Mouse (Mus musculus) hindbrain, postnatal 0 days (tissue): ENCODE results near the gene Selenov. TPM values are rescaled to one million over a fixed set of nuclear protein-coding genes. Genes with fewer than 3 reads are reported as not detected.

Experiments
- ATAC-seq: fragments of 200-750 bp; cut with Nextera tagmentation; 2 replicates; pipeline ENCODE4 v1.8.0; 2017; ENCODE audit warnings: mild to moderate bottlenecking, moderate TSS enrichment, moderate library complexity
- DNase-seq: peaks from one replicate; pipeline ENCODE4 v3.0.0-alpha.2; 2015; ENCODE audit warnings: low spot score
- H3K27ac ChIP-seq: fragments of 300-500 bp; sonication (generic); 2 replicates; pipeline ENCODE4 v1.5.1; 2014; ENCODE audit warnings: mild to moderate bottlenecking
- H3K27me3 ChIP-seq: fragments of 300-500 bp; sonication (generic); 2 replicates; pipeline ENCODE4 v1.6.1; 2014; ENCODE audit warnings: low read length, mixed read lengths; ENCODE audit not compliant: insufficient read depth
- H3K36me3 ChIP-seq: fragments of 300-500 bp; sonication (generic); 2 replicates; pipeline ENCODE4 v1.6.1; 2014; ENCODE audit warnings: low read length, mixed read lengths; ENCODE audit not compliant: insufficient read depth
- H3K4me1 ChIP-seq: fragments of 300-500 bp; sonication (generic); 2 replicates; pipeline ENCODE4 v1.6.1; 2014; ENCODE audit warnings: antibody characterized with exemption, low read length, mixed read lengths; ENCODE audit not compliant: insufficient read depth
- H3K4me2 ChIP-seq: fragments of 300-500 bp; sonication (generic); 2 replicates; pipeline ENCODE4 v1.6.1; 2014; ENCODE audit warnings: low read depth, mild to moderate bottlenecking, low read length, moderate library complexity, mixed read lengths
- H3K4me3 ChIP-seq: fragments of 300-500 bp; sonication (generic); 2 replicates; pipeline ENCODE4 v1.5.1; 2014; ENCODE audit warnings: low read length
- H3K9ac ChIP-seq: fragments of 300-500 bp; sonication (generic); replicated peaks from 2 replicates; pipeline ENCODE4 v1.6.1; 2014; ENCODE audit warnings: mild to moderate bottlenecking, low read length, moderate library complexity, mixed read lengths
- H3K9me3 ChIP-seq: fragments of 300-500 bp; sonication (generic); 2 replicates; pipeline ENCODE4 v1.6.1; 2016; ENCODE audit warnings: low read length, mixed read lengths
- CTCF ChIP-seq: IDR thresholded peaks from 2 replicates; pipeline ENCODE4 v1.5.1; 2016; ENCODE audit warnings: antibody characterized with exemption, control low read depth, low read depth
- WGBS: fragments of 180-500 bp; shearing (Covaris S2); extraction: QIAGEN DNeasy Blood & Tissue Kit; methylation state at CpG from one replicate; pipeline ENCODE4 v1.1.7; 2014; 5-methylcytosine and 5-hydroxymethylcytosine counted together
- polyA plus RNA-seq: library from polyadenylated mRNA; unstranded; fragments of >200 nt; fragmentation: Nextera tagmentation; extraction: Ambion mirVana; gene quantifications from 2 replicates; pipeline ENCODE4 v1.2.1, GENCODE M21; 2015
- total RNA-seq: library from RNA; depleted of rRNA; stranded (reverse); fragments of >200 nt; gene quantifications from 2 replicates; pipeline ENCODE4 v1.2.3, GENCODE M21; 2014

The Selenov gene
- total and polyA plus RNA-seq, 2 experiments from 2014 or later = 3.6 to 7.1 TPM

- no peaks in the 10 kb centered on the region for H3K9me3 ChIP-seq
- WGBS = 94% methylated on average over 12 of the region's 12 CpGs
- H3K27ac ChIP-seq = no peak overlapping the region
- no peak overlapping the region for H3K9ac ChIP-seq
- H3K4me3 ChIP-seq = no peak overlapping the region; the same call in 1 of the 2 replicates
- ATAC-seq = no peak
- TF ChIP-seq CTCF = peak; percentile 51
- H3K4me2 ChIP-seq = peak overlapping the region; percentile 80
- no peaks in the 10 kb centered on the region for H3K27me3 ChIP-seq
- peak; percentile 37 for DNase-seq
- peaks cover 3% of the 10 kb centered on the region; the same call in 1 of the 2 replicates for H3K36me3 ChIP-seq
- H3K4me1 ChIP-seq = no peaks in the 10 kb centered on the region
These were observed 21.6 kb downstream of the Selenov start for GRCm38 (mm10) chr7:28269355-28269754.

GRCm38 (mm10) chr7:28268576-28268975, 22.4 kb downstream of the Selenov start:
- 27% methylated on average over 16 of the region's 16 CpGs for WGBS
- Histone ChIP-seq H3K9me3 (no peaks in the 10 kb centered on the region), H3K4me3 (peak overlapping the region; percentile 92), H3K27ac (peak overlapping the region; percentile 95; the same call in 1 of the 2 replicates), H3K9ac (peak overlapping the region; percentile 99), H3K27me3 (no peaks in the 10 kb centered on the region), H3K36me3 (peaks cover 3% of the 10 kb centered on the region; the same call in 1 of the 2 replicates), H3K4me1 (no peaks in the 10 kb centered on the region), H3K4me2 (peak overlapping the region; percentile 80)
- DNase-seq (no peak), ATAC-seq (no peak)
- TF ChIP-seq CTCF = no peak

- H3K4me1 ChIP-seq = no peaks in the 10 kb centered on the region
These were observed 22.9 kb downstream of the Selenov start for GRCm38 (mm10) chr7:28268042-28268531.

GRCm38 (mm10) chr7:28267129-28268041, 23.6 kb downstream of the Selenov start, which contains the start of gene Eid2:
Gene Eid2 (plus strand): TSS chr7:28267881.
- ATAC-seq (peak; percentile 94), DNase-seq (peak; percentile 98)
- Histone ChIP-seq H3K27ac (peak within 1 kb of the TSS; percentile 95), H3K27me3 (no peaks in the 10 kb centered on the region), H3K9me3 (no peaks in the 10 kb centered on the region), H3K4me3 (peak within 1 kb of the TSS; percentile 92), H3K4me2 (peak within 1 kb of the TSS; percentile 80), H3K9ac (peak within 1 kb of the TSS; percentile 99), H3K4me1 (no peaks in the 10 kb centered on the region), H3K36me3 (no peaks in the 10 kb centered on the region)
- 0 out of 2 replicates have a peak, but pooled peaks have one; percentile 13 for TF ChIP-seq CTCF
- 9% methylated on average over 54 of the region's 57 CpGs for WGBS

More at GRCm38 (mm10) chr7:28268042-28268531, 22.9 kb downstream of the Selenov start:
- peak; percentile 79 for ATAC-seq
- Histone ChIP-seq H3K4me3 (peak overlapping the region; percentile 92), H3K9me3 (no peaks in the 10 kb centered on the region), H3K27ac (peak overlapping the region; percentile 95), H3K27me3 (no peaks in the 10 kb centered on the region), H3K9ac (peak overlapping the region; percentile 99), H3K36me3 (peaks cover 1% of the 10 kb centered on the region; the same call in 1 of the 2 replicates), H3K4me2 (peak overlapping the region; percentile 80)
- under 1% methylated on average over 47 of the region's 62 CpGs for WGBS
- TF ChIP-seq CTCF = no peak
- peak; percentile 53 for DNase-seq

GRCm38 (mm10) chr7:28265391-28265790, 25.6 kb downstream of the Selenov start:
- 86% methylated on average over 13 of the region's 13 CpGs for WGBS
- Histone ChIP-seq H3K4me3 (no peak overlapping the region), H3K27me3 (no peaks in the 10 kb centered on the region), H3K9me3 (no peaks in the 10 kb centered on the region), H3K36me3 (no peaks in the 10 kb centered on the region), H3K4me2 (no peak overlapping the region), H3K9ac (no peak overlapping the region), H3K27ac (no peak overlapping the region), H3K4me1 (no peaks in the 10 kb centered on the region)
- ATAC-seq = no peak
- DNase-seq = no peak
- TF ChIP-seq CTCF = no peak

- no peaks in the 10 kb centered on the region for H3K36me3 ChIP-seq
- TF ChIP-seq CTCF = peak; percentile 32
- H3K4me1 ChIP-seq = no peaks in the 10 kb centered on the region
- no peaks in the 10 kb centered on the region for H3K27me3 ChIP-seq
- no peak overlapping the region for H3K27ac ChIP-seq
- WGBS = 8% methylated on average over 15 of the region's 15 CpGs
- no peak overlapping the region for H3K9ac ChIP-seq
- no peak overlapping the region for H3K4me3 ChIP-seq
- no peak for ATAC-seq
- peak; percentile 53 for DNase-seq
- no peak overlapping the region for H3K4me2 ChIP-seq
- no peaks in the 10 kb centered on the region for H3K9me3 ChIP-seq
These were observed 27.2 kb downstream of the Selenov start for GRCm38 (mm10) chr7:28263786-28264185.
